Mouse (Mus musculus) intestine, postnatal 0 days (tissue): Measurements from ENCODE around the gene D1Pas1. TPM values are rescaled to one million over a fixed set of nuclear protein-coding genes. Genes with fewer than 3 reads are reported as not detected.

Experiments used
- ATAC-seq: fragments of 200-750 bp; cut with Nextera tagmentation; 2 replicates; pipeline ENCODE4 v1.8.0; 2017; ENCODE audit warnings: mild to moderate bottlenecking, moderate TSS enrichment, moderate library complexity
- H3K27ac ChIP-seq: fragments of 300-500 bp; sonication (generic); 2 replicates; pipeline ENCODE4 v1.5.1; 2014; ENCODE audit warnings: mild to moderate bottlenecking, low read depth, low read length, moderate library complexity
- H3K27me3 ChIP-seq: fragments of 300-500 bp; sonication (generic); replicated peaks from 2 replicates; pipeline ENCODE4 v1.6.1; 2014; ENCODE audit warnings: low read length, mixed read lengths; ENCODE audit not compliant: control insufficient read depth, insufficient read depth
- H3K36me3 ChIP-seq: fragments of 300-500 bp; sonication (generic); 2 replicates; pipeline ENCODE4 v1.6.1; 2014; ENCODE audit warnings: mild to moderate bottlenecking, moderate library complexity; ENCODE audit not compliant: control insufficient read depth, insufficient read depth
- H3K4me1 ChIP-seq: fragments of 300-500 bp; sonication (generic); replicated peaks from 2 replicates; pipeline ENCODE4 v1.6.1; 2014; ENCODE audit warnings: antibody characterized with exemption, low read length, mixed read lengths; ENCODE audit not compliant: control insufficient read depth, insufficient read depth
- H3K4me2 ChIP-seq: fragments of 300-500 bp; sonication (generic); replicated peaks from 2 replicates; pipeline ENCODE4 v1.6.1; 2014; ENCODE audit warnings: low read depth, mild to moderate bottlenecking, moderate library complexity
- H3K4me3 ChIP-seq: fragments of 300-500 bp; sonication (generic); 2 replicates; pipeline ENCODE4 v1.5.1; 2014; ENCODE audit warnings: low read depth, low read length
- H3K9ac ChIP-seq: fragments of 300-500 bp; sonication (generic); 2 replicates; pipeline ENCODE4 v1.6.1; 2014; ENCODE audit warnings: mild to moderate bottlenecking, low read depth, low read length
- H3K9me3 ChIP-seq: fragments of 300-500 bp; sonication (generic); 2 replicates; pipeline ENCODE4 v1.6.1; 2016; ENCODE audit warnings: mixed run types; ENCODE audit not compliant: control insufficient read depth
- CTCF ChIP-seq: sonication (generic); IDR thresholded peaks from 2 replicates; pipeline ENCODE4 v1.5.1; 2016; ENCODE audit warnings: low read depth, mild to moderate bottlenecking, control low read depth, antibody characterized with exemption, moderate library complexity
- WGBS: fragments of 180-500 bp; shearing (Covaris S2); extraction: QIAGEN DNeasy Blood & Tissue Kit; methylation state at CpG from one replicate; pipeline ENCODE4 v1.1.7; 2014; 5-methylcytosine and 5-hydroxymethylcytosine counted together
- polyA plus RNA-seq: library from polyadenylated mRNA; unstranded; fragments of >200 nt; fragmentation: Nextera tagmentation; extraction: Ambion mirVana; gene quantifications from 2 replicates; pipeline ENCODE4 v1.2.1, GENCODE M21; 2015

Gene D1Pas1
- polyA plus RNA-seq, 1 experiment from 2014 or later: not detected

DNA sequence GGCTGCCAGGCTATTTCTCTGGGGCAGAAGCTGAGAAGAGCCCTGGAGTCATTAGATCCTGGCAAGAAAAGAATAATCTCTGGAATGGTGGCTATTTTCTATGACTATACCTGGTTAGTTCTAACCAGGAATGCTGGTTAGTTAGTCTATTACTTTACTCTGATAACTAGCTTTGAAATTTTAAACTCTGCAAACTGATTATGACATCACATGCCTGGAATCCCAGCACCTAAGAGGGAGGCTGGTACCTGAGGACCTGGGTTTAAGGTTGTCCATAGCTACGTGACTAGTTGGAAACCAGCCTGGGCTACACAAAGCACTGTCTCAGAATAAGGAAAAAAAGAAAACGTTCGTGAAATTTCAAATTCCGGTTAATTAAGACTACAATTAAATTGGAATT lies 39.7 kb upstream of the D1Pas1 start:
- no peak overlapping the region for H3K27ac ChIP-seq
- no peak for TF ChIP-seq CTCF
- H3K9ac ChIP-seq: no peak overlapping the region
- no peak for ATAC-seq
- no peaks in the 10 kb centered on the region for H3K9me3 ChIP-seq
- WGBS: 82% methylated on average over 4 of the region's 4 CpGs
- no peak overlapping the region for H3K4me3 ChIP-seq
- no peak overlapping the region for H3K4me2 ChIP-seq
- H3K4me1 ChIP-seq: no peaks in the 10 kb centered on the region
- no peaks in the 10 kb centered on the region for H3K36me3 ChIP-seq
- H3K27me3 ChIP-seq: no peaks in the 10 kb centered on the region

GRCm38 (mm10) chr1:186930160-186930887 lies 36.9 kb upstream of the D1Pas1 start:
- Histone ChIP-seq H3K4me3 (no peak overlapping the region), H3K36me3 (no peaks in the 10 kb centered on the region), H3K27me3 (no peaks in the 10 kb centered on the region), H3K9ac (no peak overlapping the region), H3K27ac (no peak overlapping the region), H3K4me2 (no peak overlapping the region), H3K4me1 (no peaks in the 10 kb centered on the region), H3K9me3 (no peaks in the 10 kb centered on the region)
- WGBS: 78% methylated on average over 13 of the region's 13 CpGs
- no peak for TF ChIP-seq CTCF
- no peak for ATAC-seq

DNA sequence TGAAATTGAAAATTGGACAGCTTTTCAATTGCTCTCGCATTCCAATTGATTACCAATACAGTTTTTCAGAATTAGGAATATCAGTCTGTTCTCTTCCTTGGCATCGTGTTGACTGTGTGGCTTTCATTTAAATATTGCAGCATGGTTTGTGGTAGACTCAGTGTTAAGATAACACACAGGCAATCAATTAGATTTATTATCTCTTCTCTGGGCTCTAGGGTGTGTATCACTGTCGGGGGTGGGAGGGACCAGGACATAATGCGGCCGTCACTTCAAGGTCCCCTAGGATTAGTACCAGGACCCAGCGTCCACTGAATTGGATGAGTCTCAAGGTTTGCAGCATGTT lies 36.4 kb upstream of the D1Pas1 start:
- Histone ChIP-seq H3K4me2 (no peak overlapping the region), H3K9ac (no peak overlapping the region), H3K9me3 (no peaks in the 10 kb centered on the region), H3K4me1 (no peaks in the 10 kb centered on the region), H3K27me3 (no peaks in the 10 kb centered on the region), H3K36me3 (no peaks in the 10 kb centered on the region), H3K27ac (no peak overlapping the region), H3K4me3 (no peak overlapping the region)
- ATAC-seq: no peak
- no peak for TF ChIP-seq CTCF
- WGBS: 67% methylated on average over 6 of the region's 6 CpGs

DNA sequence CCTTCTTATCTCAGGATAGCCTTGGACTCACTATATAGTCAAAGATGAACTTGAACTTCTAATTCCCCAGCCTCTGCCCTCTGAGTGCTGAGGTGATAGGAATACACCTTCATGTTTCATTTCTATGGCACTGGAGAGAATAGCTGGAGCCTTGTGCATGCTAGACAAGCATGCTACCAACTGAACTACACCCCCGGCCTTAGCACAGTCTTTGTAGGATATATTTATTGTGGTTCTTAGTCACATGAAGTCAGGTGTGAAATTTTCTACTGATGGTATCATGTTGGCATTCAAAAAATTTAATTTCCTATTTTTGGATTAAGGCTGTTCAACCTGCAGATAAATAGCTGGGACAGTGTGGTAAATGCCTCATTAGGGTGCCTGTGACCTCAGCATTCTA lies 33.0 kb upstream of the D1Pas1 start:
- WGBS: 94% methylated on average over 1 of the region's 1 CpGs
- H3K27ac ChIP-seq: no peak overlapping the region
- TF ChIP-seq CTCF: no peak
- H3K9ac ChIP-seq: no peak overlapping the region
- ATAC-seq: no peak
- no peak overlapping the region for H3K4me2 ChIP-seq
- no peaks in the 10 kb centered on the region for H3K9me3 ChIP-seq
- no peak overlapping the region for H3K4me3 ChIP-seq
- no peaks in the 10 kb centered on the region for H3K36me3 ChIP-seq
- H3K4me1 ChIP-seq: no peaks in the 10 kb centered on the region
- no peaks in the 10 kb centered on the region for H3K27me3 ChIP-seq

DNA sequence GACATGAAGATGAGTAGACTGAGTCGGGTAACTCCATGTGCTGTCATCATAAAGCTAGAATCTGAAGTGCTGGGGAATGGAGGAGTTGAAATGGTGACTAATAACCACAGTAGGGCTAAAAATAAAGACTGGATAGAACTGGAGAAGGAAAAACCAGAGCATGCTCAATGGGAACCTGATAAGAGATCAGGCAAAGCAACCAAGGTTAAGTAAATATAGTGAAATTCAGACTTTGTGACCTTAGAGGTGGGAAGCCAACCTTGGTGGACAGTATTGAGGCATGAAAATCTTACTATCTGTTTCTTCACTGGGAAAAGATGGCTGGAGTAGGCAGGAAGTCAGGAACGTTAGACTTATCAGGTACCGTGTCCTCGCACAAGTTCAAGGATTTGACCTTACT lies 14.8 kb upstream of the D1Pas1 start:
- no peaks in the 10 kb centered on the region for H3K27me3 ChIP-seq
- no peaks in the 10 kb centered on the region for H3K9me3 ChIP-seq
- H3K4me1 ChIP-seq: no peaks in the 10 kb centered on the region
- H3K9ac ChIP-seq: no peak overlapping the region
- no peaks in the 10 kb centered on the region for H3K36me3 ChIP-seq
- no peak overlapping the region for H3K4me3 ChIP-seq
- no peak overlapping the region for H3K27ac ChIP-seq
- no peak overlapping the region for H3K4me2 ChIP-seq
- WGBS: 65% methylated on average over 4 of the region's 4 CpGs
- no peak for ATAC-seq
- no peak for TF ChIP-seq CTCF

DNA sequence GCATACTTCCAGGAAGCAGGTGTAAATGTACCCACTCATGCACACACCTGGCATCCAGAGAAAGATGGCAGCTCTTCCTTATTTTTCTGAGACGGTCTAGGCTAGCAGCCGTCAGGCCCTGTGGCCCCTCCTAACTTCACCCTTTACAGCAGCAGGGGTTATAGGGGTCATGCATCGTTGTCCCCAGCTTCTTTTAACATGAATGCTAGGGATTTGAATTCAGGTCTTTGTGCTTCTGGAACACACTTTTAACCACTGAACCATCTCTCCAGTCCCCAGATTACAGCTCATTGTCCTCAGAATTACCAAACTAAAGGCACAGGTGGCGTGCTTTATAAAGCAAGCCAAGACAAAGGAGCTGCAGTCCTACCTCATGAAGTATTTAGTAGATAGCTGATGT lies 12.6 kb upstream of the D1Pas1 start:
- Histone ChIP-seq H3K4me3 (no peak overlapping the region), H3K36me3 (no peaks in the 10 kb centered on the region), H3K4me2 (no peak overlapping the region), H3K4me1 (no peaks in the 10 kb centered on the region), H3K9me3 (no peaks in the 10 kb centered on the region), H3K27ac (no peak overlapping the region), H3K9ac (no peak overlapping the region), H3K27me3 (no peaks in the 10 kb centered on the region)
- TF ChIP-seq CTCF: no peak
- ATAC-seq: no peak
- WGBS: 90% methylated on average over 4 of the region's 4 CpGs

DNA sequence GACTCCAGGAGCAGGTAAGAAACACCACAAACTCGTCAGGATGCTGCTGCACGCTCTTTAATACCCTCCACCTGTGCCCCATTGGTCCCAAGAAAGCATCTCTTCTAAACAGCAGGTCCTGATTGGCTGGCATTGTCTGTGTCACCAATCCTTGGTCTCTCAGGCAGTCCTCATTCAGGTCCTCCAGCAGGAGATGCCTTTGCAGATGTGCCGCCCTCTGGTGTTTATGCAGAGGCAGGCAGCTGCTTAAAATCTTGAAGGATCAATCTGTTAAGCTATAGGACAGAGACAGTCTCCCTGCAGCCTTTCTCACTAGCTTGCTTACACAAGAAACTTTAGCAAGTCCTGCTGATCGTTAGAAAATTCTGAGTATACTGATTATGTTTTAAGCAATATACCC lies 7.8 kb upstream of the D1Pas1 start:
- no peak for ATAC-seq
- H3K36me3 ChIP-seq: no peaks in the 10 kb centered on the region
- WGBS: 57% methylated on average over 4 of the region's 4 CpGs
- H3K27me3 ChIP-seq: no peaks in the 10 kb centered on the region
- H3K4me2 ChIP-seq: no peak overlapping the region
- H3K4me3 ChIP-seq: no peak overlapping the region
- H3K9ac ChIP-seq: no peak overlapping the region
- no peak overlapping the region for H3K27ac ChIP-seq
- H3K9me3 ChIP-seq: no peaks in the 10 kb centered on the region
- peak; percentile 66 for TF ChIP-seq CTCF
- no peaks in the 10 kb centered on the region for H3K4me1 ChIP-seq
